Mouse (Mus musculus): Measurements from ENCODE around the gene Tep1. TPM values are rescaled to one million over a fixed set of nuclear protein-coding genes. Genes with fewer than 3 reads are reported as not detected.

The Tep1 gene
- total RNA-seq, 1 experiment from 2014 or later, result 27.1 TPM

DNA sequence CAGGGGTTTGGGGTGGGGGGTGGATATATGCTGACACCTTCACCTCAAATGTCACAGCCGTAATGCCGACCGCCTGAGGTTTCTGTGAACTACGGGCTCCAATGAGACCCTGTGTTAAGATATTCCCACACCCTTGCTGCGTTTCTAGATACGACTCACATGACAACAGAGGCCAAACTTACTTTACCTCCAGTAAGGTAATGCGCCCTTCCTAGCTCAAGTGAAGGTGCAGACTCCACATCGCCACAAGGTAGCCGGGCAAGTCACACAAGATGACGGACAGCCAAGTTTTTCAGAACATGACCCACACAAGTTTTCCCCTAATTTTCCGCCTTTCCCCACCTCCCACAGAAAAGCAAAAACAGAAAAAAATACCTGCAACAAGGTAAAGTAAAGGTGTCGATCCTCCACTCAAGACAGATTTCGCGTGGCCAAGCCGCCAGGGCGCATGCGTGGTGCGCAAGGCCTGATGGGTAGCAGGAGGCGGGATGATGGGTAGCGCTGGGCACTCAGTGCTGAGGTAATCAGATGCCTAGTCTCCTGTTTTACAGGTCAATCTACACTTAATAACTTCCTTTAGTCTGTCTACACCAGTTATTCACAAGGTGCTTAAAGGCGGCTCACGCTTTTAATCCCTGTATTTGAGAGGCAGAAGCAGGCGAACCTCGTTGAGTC, 75.0 kb downstream of the Tep1 start:
- no peak for DNase-seq

DNA sequence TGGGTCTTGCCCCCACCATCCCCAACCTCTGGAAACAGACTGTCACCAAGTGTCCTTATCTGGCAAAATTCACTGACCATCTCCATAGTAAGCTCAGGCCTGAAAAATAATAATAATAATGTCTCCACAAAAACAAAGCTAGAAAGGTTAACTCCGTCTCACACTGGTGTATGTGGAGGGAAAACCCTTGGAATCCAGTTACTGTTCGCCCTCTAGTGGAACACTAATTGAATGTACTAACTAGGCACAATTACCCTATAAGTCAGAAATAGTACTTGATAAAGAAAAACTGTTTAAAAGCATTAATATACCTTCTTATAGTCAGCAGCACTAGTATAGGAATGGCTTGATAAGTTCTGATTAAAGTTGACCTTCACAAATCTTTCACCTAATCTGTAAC, 82.2 kb downstream of the Tep1 start:
- no peak for DNase-seq

DNA sequence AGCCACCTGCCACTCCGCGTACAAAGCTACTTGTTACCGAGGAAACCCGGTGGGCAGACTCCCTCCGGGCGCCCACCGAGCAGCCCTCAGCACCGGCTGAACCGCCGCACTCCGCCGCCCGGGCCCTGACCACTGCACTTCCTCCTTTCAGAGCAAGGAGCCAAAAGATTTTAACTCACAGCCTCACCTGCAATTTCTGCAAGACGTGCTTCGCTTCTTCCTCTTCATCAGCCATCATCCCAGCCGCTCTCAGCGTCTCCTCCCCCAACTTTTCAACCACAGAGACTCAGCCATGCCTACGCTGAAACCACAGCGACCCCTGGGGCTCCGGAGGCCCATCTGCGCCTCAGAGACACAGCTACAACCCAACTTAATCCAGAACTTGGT, 85.1 kb downstream of the Tep1 start, which contains the start of gene Ttc5:
Gene Ttc5, minus strand, starts transcription at position 269 of the 387 bp plus-strand sequence.
- peak; percentile 91 for DNase-seq

DNA sequence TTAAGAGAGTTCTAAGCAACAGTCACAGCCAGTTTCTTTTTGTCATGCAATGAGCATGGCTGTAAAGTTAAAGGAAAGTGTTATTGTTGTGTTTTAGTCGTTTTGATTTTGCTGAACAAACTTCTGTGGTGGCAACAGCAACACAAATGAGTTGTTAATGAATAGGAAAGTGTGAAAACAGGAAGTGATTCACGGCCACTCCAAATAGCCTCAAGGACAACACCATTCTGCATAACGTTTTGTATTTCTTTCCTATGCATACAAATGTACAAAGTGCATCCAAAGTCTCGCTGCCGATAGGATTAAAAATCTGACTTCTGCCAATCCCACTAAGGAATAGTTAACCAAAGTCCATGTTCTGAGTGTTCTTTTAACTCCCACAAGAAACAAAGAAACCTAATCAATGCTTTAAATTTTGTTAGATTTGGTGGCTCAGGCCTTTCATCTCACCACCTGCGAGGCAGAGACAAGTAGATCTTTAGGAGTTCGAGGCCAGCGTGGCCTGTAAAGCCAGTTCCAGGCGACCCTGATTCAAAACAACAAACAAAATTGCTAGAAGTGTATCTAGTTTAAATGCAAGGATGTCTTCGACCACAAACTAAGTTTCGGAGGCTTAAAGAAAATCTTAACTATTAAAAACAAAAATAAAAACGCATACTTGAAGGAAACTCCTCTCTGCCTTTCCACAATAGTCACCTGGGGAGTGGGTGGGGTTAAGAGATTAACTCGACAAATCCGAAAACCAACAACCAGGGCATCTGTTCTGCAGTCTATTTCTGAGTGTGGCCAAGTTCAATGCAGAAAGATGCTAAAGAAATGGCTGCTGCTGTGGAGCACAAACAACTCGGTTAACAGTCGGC, 85.7 kb downstream of the Tep1 start:
- DNase-seq, result no peak

DNA sequence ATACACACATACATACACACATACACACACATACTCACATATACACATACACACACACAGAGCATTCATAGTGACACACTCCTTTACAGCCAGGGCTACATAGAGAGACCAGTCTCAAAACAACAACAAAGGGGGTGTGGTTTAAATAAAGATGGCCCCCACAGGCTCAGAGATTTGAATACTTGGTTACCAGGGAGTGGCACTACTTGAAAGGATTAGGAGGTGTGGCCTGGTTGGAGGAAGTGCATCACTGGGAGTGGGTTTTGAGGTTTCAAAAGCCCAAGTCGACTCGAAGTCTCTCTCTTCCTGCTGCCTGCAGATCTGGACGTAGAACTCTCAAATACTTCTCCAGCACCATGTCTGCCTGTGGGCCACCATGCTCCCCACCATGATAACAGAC, 88.2 kb downstream of the Tep1 start:
- no peak for DNase-seq

Other genes with a start within 250 kb of the Tep1 start
- gene Olfr745, start 231.2 kb downstream of the Tep1 start, total RNA-seq (2021), result not detected in 2 replicates
- not detected in 2 replicates for gene Olfr746, start 223.5 kb downstream of the Tep1 start, total RNA-seq (2021)
- not detected in 2 replicates for gene Olfr747, start 177.4 kb downstream of the Tep1 start, total RNA-seq (2021)
- not detected in 2 replicates for gene Olfr748, start 163.2 kb downstream of the Tep1 start, total RNA-seq (2021)
- not detected in 2 replicates for gene Olfr749, start 125.5 kb downstream of the Tep1 start, total RNA-seq (2021)
- 41.0 and 49.9 TPM in 2 replicates for gene Ttc5, start 85.0 kb downstream of the Tep1 start, total RNA-seq (2021)
- gene Ccnb1ip1, start 62.8 kb downstream of the Tep1 start, total RNA-seq (2021), result not detected in 2 replicates
- gene Parp2, start 62.7 kb downstream of the Tep1 start, total RNA-seq (2021), result 36.9 and 37.5 TPM in 2 replicates
- gene Klhl33, start 26.9 kb upstream of the Tep1 start, total RNA-seq (2021), result 0.62 and 2.2 TPM in 2 replicates
- gene Osgep, start 54.3 kb upstream of the Tep1 start, total RNA-seq (2021), result 50.2 and 57.2 TPM in 2 replicates
- 81.3 and 86.8 TPM in 2 replicates for gene Apex1, start 54.4 kb upstream of the Tep1 start, total RNA-seq (2021)
- gene Pip4p1, start 60.3 kb upstream of the Tep1 start, total RNA-seq (2021), result 75.5 and 78.7 TPM in 2 replicates
- gene Pnp, start 60.5 kb upstream of the Tep1 start, total RNA-seq (2021), result 47.6 and 55.1 TPM in 2 replicates
- 23.0 and 43.4 TPM in 2 replicates for gene Gm49342, start 74.0 kb upstream of the Tep1 start, total RNA-seq (2021)
- gene Pnp2, start 85.4 kb upstream of the Tep1 start, total RNA-seq (2021), result 3.6 and 4.1 TPM in 2 replicates
- 0.55 TPM in 1 of 2 replicates, not detected in the other for gene Rnase10, start 137.2 kb upstream of the Tep1 start, total RNA-seq (2021)
- not detected in 2 replicates for gene Rnase9, start 171.3 kb upstream of the Tep1 start, total RNA-seq (2021)
- not detected in 2 replicates for gene Rnase11, start 179.6 kb upstream of the Tep1 start, total RNA-seq (2021)
- gene Rnase12, start 187.1 kb upstream of the Tep1 start, total RNA-seq (2021), result not detected in 2 replicates
- not detected in 2 replicates for gene Olfr750, start 203.9 kb upstream of the Tep1 start, total RNA-seq (2021)
- gene Rnase4, start 220.5 kb upstream of the Tep1 start, total RNA-seq (2021), result 28.7 TPM in 2 replicates
- gene Ang, start 220.6 kb upstream of the Tep1 start, total RNA-seq (2021), result 3.3 and 4.4 TPM in 2 replicates
- gene Eddm3b, start 243.9 kb upstream of the Tep1 start, total RNA-seq (2021), result not detected in 2 replicates